Mouse (Mus musculus): ENCODE data around the gene Hspd1. TPM values are rescaled to one million over a fixed set of nuclear protein-coding genes. Genes with fewer than 3 reads are reported as not detected.

Hspd1 gene
- 10 to 100 TPM; 36.1 to 61.1 TPM for polyA plus RNA-seq (2012; fragmentation: generic; extraction: Trizol)

GRCm38 (mm10) chr1:55087932-55088610, at the start of gene Hspd1, which contains the start of gene Hspe1:
Hspd1 (minus strand) TSS chr1:55088243.
Hspe1 (plus strand) TSS chr1:55088132.

GRCm38 (mm10) chr1:55130943-55131401, 42.9 kb upstream of the Hspd1 start, which contains the start of gene Mob4:
Mob4 (plus strand) TSS chr1:55131231.

GRCm38 (mm10) chr1:55052355-55052953, 35.6 kb downstream of the Hspd1 start, which contains the start of gene Coq10b:
Coq10b (plus strand) TSS chr1:55052770.

Other genes starting within 250 kb of the Hspd1 start
- gene Ankrd44, start 161.9 kb downstream of the Hspd1 start, polyA plus RNA-seq (2012; fragmentation: generic; extraction: Trizol): 1 to 10 TPM in 1 of 2 experiments, under 1 TPM in 1; 0.28 to 6.6 TPM
- 10 to 100 TPM in 1 of 2 experiments, 1 to 10 TPM in 1; 2.1 to 21.1 TPM for gene Sf3b1, start 60.8 kb downstream of the Hspd1 start, polyA plus RNA-seq (2012; fragmentation: generic; extraction: Trizol)
- 1 to 10 TPM; 1.6 to 2.9 TPM for gene Coq10b, start 35.5 kb downstream of the Hspd1 start, polyA plus RNA-seq (2012; fragmentation: generic; extraction: Trizol)
- gene Hspe1, start 111 bp downstream of the Hspd1 start, polyA plus RNA-seq (2012; fragmentation: generic; extraction: Trizol): 100 to 1,000 TPM; 253 to 330 TPM
- 1 to 10 TPM; 1.1 to 6.1 TPM for gene Mob4, start 43.0 kb upstream of the Hspd1 start, polyA plus RNA-seq (2012; fragmentation: generic; extraction: Trizol)
- gene Rftn2, start 138.5 kb upstream of the Hspd1 start, polyA plus RNA-seq (2012; fragmentation: generic; extraction: Trizol): 1 to 10 TPM; 1.5 to 6.8 TPM
- gene Mars2, start 148.9 kb upstream of the Hspd1 start, polyA plus RNA-seq (2012; fragmentation: generic; extraction: Trizol): under 1 TPM; 0.28 to 0.34 TPM